Mouse (Mus musculus): Measurements from ENCODE around the gene Thap3.

Gene Thap3

DNA sequence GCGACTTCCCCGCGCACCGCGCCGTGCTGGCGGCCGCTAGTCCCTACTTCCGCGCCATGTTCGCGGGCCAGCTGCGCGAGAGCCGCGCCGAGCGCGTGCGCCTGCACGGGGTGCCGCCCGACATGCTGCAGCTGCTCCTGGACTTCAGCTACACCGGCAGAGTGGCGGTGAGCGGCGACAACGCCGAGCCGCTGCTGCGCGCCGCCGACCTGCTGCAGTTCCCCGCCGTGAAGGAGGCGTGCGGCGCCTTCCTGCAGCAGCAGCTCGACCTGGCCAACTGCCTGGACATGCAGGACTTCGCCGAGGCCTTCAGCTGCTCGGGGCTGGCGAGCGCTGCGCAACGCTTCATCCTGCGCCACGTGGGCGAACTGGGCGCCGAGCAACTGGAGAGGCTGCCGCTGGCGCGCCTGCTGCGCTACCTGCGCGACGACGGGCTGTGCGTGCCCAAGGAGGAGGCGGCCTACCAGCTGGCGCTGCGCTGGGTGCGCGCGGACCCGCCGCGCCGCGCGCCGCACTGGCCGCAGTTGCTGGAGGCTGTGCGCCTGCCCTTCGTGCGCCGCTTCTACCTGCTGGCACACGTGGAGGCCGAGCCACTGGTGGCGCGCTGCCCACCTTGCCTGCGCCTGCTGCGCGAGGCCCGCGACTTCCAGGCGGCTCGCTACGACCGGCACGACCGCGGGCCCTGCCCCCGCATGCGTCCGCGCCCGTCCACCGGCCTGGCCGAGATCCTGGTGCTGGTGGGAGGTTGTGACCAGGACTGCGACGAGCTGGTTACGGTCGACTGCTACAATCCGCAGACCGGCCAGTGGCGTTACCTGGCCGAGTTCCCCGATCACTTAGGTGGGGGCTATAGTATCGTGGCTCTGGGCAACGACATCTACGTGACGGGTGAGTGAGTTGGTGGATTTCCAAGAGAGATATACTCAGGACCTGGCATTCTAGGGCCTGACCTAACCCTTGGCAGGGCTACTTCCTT is 20.6 kb upstream of the Thap3 start:
- DNase-seq (ENCODE audit: low spot score): no peak

DNA sequence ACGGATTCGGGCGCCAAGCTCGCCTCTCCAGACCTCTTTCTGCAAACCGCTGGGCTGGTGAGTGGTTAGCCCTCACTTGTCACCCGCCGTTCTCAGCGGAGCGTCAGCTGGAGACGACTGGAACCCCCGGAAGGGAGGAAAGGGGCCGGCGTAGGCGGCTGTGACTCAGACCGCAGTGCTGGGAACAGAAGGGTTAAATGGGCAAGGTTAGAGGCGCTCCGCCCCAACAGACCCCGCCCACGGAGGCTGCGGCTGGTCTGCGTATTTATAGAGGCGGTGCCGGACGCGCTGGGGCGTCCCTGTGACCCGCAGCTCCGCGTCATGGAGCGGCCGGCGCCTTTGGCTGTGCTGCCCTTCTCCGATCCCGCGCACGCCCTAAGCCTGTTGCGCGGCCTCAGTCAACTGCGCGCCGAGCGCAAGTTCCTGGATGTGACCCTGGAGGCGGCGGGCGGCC is 19.9 kb upstream of the Thap3 start, which contains the start of gene Klhl21:
Gene Klhl21 (plus strand): TSS at position 182 of the 454 bp plus-strand sequence.
- peak; percentile 90 for DNase-seq (ENCODE audit: low spot score)

DNA sequence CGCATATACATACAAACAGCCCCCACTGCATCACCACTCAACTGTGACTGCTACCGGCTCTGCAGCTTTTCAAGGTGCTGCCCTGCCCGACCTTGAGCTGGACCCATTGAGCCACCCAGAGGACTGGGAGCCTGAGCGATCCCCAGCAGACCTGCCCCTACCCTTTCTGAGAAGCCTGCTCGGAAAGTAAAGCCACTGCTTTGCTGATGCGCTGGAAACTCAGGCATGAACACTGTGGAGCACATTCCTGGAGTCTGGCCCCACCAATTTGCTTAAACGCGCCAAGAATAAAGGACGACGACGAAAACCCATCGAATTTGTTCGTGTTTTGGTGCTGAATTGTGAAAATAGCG is 19.3 kb upstream of the Thap3 start:
- no peak for DNase-seq (ENCODE audit: low spot score)

DNA sequence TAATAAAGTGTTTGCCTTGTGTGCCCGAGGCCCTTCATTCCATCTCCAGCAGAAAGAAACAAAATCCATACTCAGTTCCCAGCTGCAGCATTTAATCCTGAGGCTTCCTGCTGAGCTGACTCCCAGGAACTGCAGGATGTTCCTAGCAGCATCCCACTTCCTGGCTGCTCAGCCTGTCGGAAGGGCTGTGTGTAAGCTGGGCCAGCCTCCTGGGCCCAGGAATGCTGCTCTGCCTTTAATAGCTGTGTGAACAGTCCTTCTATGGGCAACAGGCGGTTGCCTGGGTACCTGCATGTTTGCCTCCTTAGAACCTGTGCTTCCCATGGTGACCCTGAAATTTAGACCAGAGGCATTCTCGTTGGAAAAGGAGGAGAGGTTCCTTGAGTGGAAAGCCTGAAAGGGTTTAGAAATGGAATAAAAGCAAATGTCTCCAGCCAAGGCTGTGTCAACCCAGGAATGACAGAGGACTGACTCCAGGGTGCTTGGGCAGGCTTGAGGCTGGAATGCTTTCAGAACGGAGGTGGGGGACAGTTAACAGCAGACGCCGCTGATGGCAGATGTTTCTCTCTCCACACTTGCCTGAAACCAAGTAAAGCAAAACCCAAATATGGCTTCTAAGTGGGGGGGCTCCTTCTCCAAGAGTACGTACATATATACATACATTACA is 18.8 kb upstream of the Thap3 start:
- DNase-seq (ENCODE audit: low spot score): no peak

DNA sequence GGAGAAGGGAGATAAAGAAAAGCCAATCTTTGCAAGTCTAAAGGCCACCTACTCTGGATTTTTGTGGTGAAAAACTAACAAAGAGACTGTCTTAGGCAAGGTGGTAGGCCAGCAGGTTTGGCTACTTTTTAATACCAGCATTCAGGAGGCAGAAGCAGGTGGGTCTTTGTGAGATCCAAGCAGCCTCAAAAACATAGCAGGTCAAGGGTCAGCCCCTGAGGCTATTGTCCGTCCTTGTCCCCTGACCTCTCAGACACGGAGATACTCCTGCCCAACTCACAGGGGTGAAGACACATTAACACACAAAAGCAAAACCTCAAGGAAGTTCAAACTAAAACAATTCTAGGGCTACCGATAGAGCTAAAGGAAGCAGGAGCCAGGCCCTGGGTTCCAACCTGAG is 18.0 kb upstream of the Thap3 start:
- DNase-seq (ENCODE audit: low spot score): no peak

DNA sequence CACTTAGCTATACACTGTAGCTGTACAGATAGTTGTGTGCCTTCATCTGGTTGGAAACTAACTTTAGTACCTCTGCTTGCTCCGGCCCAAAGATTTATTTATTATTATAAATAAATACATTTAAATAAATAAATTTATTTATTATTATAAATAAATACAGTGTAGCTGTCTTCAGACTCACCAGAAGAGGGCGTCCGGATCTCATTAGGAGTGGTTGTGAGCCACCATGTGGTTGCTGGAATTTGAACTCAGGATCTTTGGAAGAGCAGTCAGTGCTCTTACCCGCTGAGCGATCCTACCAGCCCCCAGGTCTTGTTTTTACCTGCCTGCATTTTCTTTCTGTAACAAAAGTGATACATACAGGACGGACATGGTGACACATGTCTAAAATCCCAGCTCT is 17.3 kb upstream of the Thap3 start:
- DNase-seq (ENCODE audit: low spot score): no peak

DNA sequence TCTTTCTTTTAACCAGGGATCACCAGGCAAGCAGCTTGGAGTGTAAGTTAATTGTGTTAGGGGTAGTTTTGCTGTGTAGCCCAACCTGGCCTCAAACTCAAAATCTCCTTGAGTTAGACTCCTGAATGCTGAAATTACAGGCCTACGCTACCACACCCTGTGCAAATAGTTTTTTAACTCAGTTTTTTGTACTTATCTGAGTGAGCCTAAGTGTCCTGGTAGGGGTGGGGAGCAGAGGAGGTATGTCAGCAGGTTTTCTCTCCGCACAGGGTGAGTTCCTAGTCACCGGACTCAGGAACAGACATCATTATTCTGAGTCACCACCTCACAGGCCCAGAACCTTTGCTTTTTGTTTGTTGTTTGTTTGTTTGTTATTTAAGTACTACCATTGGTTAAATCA is 13.3 kb upstream of the Thap3 start:
- DNase-seq (ENCODE audit: low spot score): no peak

DNA sequence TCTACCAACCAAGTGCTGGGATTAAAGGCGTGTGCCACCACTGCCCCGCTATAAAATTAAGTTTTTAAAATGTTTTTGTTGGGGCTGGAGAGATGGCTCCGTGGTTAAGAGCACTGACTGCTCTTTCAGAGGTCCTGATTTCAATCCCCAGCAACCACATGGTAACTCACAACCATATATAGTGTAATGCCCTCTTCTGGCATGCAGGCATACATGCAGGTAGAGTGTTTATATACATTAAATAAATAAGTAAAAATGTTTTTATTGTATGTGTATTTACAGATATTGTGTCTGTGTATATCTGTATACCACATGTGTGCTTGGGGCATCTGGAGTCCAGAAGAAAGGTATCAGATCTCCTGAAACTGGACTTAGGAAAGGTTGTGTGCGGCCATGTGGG is 12.5 kb upstream of the Thap3 start:
- DNase-seq (ENCODE audit: low spot score): no peak

DNA sequence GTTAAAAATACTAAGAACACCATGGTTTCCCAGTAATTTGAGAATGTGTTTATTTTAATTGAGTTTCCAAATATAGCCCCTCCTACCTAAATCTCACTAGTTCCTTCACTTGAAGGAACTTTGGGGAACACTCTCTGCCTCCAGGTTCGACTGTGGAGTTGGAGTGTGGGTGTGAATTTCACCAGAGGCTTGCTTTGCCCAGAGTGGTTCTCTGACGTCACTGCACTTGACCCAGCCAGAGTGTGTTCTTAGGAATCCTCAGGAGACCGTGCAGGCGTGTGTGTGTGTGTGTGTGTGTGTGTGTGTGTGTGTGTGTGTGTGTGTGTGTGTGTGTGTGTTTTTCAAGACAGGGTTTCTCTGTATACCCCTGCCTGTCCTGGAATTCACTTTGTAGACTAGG is 12.1 kb upstream of the Thap3 start:
- no peak for DNase-seq (ENCODE audit: low spot score)

DNA sequence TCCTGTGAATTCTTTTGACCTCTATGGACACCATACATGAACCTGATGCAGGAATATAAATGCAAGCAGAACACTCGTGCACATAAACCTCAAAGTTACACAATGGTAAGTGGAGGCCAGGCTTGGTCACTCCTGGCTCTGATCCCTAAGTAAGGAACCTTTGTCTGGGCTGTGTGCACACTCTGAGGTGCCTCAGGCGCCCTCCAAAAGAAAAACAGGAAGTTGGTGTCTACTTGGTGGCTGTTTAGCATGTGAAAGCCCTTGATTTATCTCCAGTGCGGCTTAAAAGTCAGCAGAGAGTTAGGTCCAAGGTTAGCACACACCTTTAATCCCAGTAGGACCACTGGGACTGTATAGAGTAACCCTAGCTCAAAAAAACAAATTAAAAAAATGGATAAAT is 10.7 kb upstream of the Thap3 start:
- no peak for DNase-seq (ENCODE audit: low spot score)

DNA sequence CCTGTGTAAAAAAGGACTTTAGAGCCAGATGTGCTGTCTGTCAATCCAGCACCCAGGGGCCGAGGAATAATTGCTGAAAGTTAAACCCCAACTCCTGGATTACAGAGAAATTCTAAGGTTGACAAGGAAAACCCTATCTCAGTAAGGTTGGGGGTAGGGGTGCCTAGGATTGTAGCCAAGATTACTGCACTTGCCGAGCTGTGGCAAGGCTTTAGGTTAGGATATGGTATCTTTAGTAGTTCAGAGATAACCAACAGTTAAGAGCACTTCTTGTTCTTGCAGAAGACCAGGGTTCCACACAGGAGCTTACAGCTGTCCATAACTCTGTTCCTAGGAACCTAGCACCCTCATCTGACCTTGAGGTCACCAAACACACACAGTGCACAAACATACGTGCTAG is 8.9 kb upstream of the Thap3 start:
- DNase-seq (ENCODE audit: low spot score): no peak

DNA sequence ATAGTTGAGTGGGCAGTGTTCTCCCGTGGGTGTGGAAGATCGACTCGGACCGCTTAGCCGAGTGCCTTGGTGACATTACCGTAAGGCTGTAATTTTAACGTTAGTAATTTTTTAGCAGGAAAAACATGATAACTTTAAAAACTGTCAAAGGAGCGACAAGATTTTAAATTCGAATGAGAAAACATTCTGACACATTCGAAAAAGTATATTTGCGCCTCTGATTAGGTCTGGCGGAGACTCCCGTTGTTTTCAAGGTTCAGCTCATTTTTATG is 8.1 kb upstream of the Thap3 start:
- DNase-seq (ENCODE audit: low spot score): no peak

DNA sequence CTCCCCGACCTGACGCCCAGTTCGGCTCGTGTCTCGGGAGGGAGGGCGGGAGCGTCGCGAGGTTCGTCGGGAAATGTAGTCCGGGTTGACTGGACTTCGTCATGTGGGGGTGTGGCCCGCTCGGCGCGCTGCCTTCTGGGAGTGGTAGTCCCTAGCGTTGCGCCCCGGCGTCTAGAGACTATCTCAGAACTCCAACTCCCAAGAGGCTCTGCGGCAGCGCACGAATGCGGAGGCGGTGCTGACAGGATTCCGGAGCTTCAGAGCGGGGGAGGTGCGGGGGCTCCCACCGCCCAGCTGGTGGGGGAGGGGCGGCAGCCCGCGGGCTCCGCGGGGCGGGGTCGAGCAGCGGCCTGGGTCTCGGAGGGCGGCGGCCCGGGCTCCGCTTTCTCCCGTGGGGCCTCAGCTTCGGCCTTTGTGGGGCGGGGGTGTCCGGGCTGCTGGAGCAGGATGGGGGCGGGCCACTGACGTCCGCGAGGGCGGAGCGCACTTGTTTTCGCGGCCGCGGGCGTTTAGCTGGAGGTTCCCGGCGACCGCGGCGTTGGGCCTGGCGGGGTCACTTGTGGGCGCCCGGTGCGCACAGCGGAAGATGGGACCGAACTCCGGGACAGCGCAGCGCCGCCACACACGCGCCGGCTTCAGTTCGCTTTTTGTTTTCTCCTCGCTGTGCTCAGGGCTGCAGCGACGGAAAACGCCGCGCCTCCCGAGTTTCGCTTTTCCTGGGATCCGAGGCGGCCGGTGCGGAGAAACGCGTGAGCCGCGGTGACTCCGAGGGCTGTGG is 7.6 kb upstream of the Thap3 start, which contains the start of gene Phf13:
Gene Phf13 (minus strand): TSS at position 86 of the 778 bp plus-strand sequence.
- DNase-seq (ENCODE audit: low spot score): peak; percentile 97

DNA sequence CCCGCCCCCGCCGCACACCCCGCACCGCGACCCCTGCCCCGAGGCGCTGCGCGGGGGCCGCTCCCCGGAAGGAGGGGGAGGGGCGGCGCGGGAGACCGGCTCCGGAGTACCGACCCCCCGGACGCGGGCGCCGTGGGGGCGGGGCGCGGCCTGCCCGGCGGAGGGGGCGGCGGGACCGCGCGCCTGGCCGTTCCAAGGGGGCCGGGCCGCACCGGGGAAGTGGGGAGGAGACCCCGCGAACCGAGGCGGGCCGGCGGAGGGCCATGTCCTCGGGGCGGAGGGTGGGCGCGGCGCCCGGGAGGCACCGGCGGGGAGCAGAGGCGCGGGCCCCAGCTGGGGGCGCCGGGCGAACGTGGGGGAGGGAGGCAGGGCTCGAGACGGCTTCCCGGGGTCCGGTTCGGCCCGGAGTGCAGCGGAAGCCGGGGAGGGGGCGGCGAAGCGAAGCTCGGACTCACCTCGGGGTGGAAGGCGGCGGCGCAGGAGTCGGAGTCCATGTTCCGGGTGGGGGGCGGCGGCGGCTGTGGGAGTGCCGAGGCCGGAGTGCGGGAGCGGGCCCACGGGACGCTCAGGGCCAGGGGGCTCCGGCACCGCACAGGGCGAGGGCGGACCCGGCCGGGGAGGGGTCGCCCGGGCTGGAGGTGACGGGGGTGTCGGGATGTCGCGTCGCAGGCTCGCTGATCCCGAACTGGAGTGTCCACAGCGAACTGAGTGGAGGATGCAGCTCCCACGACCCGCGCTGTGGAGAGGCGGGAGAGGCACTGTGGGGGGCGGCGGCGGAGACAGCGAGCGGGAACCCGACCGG is 6.8 kb upstream of the Thap3 start:
- no peak for DNase-seq (ENCODE audit: low spot score)

DNA sequence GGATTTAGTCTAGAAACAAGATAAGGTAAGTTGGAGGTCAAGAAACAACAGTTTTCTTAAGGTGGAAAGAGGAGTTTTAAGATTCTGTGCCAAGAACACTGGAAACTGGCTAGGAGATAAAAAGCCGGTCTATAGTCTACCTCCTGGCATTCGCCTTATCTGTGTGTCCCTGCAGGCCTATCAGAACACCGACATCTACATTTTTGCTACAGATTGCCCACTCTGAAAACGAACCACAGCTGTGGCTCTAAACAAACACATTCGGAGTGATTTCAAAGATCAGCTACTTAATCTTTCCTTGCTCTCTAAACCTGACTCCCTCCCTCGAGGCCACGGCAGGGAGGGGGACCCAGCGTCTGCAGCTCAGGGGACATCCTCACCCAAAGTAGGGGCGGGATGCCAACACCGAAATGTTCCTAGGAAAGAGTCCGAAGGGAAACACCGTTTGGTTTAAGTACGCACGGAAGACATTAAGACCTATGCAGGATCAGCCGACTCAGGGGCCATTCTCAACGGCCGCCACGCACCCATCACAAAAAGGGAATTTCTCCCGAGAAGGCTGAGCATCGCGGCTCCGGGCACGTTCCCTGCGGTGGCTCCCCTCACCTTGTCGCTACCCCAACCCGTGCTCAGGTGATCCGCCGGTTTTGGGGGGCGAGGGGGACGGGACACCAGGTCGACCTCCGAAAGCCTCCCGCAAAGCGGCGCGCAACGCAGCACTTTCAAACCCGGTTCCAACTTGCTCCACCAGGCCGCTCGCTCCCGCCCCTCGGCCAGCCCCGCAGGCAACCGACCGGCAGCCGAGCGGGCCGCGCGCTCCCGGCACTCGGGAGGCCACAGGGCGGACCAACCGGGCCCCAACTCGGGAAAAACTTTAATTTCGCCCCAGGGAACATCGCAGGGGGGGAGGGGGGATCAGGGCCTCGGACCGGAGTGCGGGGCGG is 5.7 kb upstream of the Thap3 start:
- no peak for DNase-seq (ENCODE audit: low spot score)

DNA sequence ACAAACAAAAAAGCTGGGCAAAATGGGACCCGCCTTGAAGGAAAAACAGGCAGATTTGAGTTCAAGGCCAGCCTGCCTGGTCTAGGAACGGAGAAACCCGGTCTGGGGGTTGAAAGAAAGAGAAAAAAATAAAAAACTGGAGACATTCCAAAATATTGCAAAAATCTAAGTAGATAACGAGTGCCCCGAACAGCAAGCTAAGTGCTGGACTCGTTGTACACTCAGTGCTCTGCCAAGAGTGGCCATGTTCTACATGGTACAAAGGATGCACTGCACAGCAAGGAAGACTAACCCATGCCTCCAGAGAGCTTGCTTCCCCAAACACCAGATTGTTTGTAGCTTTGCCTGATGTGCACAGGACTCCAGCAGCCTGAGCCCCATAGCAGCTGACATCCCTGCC is 4.2 kb upstream of the Thap3 start:
- no peak for DNase-seq (ENCODE audit: low spot score)

DNA sequence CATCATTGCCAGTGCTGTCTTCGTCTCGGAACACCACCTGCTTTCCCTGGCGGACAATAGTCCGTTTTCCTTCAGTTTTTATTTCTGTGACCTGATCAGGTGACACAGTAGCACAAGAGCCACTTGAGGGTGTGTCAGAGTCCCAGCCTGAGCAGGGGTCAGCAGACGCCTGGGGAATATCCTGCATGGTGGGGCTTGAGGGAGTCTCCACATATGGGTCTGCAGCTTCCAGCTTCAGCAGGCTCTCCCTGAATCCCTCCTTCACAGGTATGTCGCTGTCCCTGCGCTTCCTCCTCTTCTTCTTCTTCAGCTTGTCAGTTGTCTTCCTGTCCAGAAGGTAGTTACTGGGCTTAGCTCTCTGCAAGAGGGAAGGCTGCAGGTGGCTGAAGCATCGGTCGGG is 3.3 kb upstream of the Thap3 start:
- no peak for DNase-seq (ENCODE audit: low spot score)

DNA sequence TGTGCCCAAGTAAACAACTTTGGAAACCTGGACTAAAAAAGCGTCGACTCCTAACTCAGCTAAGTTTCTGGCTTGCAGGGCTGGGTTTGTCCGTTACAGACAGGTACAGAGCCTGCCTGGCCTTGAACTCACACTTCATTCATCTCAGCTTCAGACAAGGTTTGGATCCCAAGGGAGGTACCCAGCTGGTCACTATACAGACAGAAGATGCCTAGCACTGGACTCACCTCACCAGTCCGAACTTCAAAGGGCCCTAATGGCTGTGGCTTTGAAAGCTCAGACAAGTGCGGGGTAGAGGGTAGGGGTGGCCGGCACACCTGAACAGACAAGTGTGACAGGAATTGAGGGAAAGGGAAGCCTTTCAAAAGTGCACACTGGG is 302 bp upstream of the Thap3 start:
- DNase-seq (ENCODE audit: low spot score): no peak

DNA sequence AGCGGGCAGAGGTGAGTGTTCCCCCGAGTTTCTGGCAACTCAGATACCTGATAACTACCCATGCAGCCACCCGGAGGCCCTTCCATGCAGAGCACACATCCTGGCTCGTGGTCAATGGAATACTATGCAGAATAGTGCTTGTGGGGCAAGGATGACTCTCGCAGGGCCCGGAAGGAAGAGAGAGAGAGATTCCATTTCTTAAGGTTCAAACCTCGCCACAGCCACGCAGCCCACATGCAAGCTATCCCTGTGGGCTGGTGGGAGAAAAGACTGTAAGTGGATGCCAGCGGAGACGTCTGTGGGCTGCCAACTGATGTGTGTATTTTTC is 819 bp downstream of the Thap3 start:
- DNase-seq (ENCODE audit: low spot score): no peak

DNA sequence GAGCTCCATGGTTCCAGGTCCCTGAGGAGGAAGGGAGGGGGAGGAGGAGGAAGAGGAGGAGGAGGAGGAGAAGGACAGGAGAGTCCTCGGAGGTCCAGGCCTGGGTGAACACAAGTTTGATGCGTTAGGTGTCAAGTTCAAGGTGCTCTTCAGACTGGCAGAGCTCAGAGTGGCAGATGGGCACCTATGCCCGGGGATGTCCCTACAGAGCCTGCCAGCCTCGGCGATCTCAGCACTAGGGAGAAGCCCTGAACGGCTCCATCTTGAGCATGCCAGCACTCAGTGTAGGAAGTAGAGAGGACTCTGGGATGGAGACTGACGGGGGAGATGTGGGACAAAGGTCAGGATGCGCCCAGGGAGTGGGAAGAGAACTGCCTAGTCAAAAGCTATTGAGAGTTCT is 2.1 kb downstream of the Thap3 start:
- no peak for DNase-seq (ENCODE audit: low spot score)

DNA sequence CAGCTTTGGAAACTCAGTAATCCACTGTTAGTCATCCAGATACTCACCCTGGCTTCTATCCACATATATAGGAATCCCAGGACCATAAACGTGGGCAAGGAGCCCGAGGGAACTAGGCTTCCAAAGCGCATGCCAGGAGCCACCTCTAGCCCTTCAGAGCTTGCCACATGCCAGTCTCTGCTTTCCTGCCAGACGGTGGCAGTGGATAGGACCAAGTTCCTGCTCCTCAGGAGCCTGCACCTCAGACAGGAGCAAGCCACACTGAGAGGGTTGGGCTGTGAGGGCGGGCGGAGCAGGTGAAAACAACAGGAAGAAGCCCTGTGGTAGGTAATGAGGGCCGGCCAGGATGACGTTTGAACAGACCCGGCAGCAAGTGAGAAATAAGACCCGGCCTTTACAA is 2.9 kb downstream of the Thap3 start:
- DNase-seq (ENCODE audit: low spot score): no peak

All from urinary bladder, postnatal 10 days (tissue).